Mouse (Mus musculus): ENCODE results near the gene Pepd. TPM values are rescaled to one million over a fixed set of nuclear protein-coding genes. Genes with fewer than 3 reads are reported as not detected.

The Pepd gene
- polyA plus RNA-seq, 1 experiment from 2014 or later = 48.8 TPM

DNA sequence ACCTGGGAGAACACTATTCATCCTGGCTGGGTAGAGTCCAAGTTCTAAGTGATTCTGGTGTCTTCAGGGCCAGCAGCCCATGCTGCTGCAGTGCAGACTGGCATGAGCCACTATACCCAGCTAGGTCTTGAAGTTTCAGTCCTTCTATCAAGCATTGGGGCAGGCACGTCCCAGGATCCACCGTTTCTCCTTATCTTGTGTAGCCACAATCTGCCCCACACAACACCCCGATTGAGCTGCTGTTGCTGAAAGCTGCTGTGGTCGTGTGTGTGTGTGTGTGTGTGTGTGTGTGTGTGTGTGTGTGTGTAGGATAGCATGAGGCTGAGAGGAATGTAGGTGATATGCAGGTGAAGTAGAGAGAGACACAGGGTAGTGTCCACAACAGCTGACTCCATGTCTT is 123.4 kb downstream of the Pepd start:
- Histone ChIP-seq H3K36me3 (ENCODE audit: control insufficient read depth, insufficient read depth, low read length) (peaks cover 27% of the 10 kb centered on the region), H3K27ac (replicated peaks in 1 of 2; ENCODE audit: control insufficient read depth in 1 of 2, insufficient read depth in 1 of 2, low read depth in 2 of 2, low read length in 2 of 2) (no peak overlapping the region; a peak in 1 of 4 replicates)
- no peak for ATAC-seq (ENCODE audit: insufficient number of reproducible peaks, insufficient read depth, low FRiP score, low read depth)

GRCm38 (mm10) chr7:35036266-35036731 is 124.1 kb downstream of the Pepd start:
- no peak overlapping the region for H3K27ac ChIP-seq (replicated peaks in 1 of 2; ENCODE audit: control insufficient read depth in 1 of 2, insufficient read depth in 1 of 2, low read depth in 2 of 2, low read length in 2 of 2)
- peaks cover 25% of the 10 kb centered on the region for H3K36me3 ChIP-seq (ENCODE audit: control insufficient read depth, insufficient read depth, low read length)
- no peaks in the 10 kb centered on the region for H3K9me3 ChIP-seq (ENCODE audit: control insufficient read depth, low read length)
- H3K4me3 ChIP-seq (ENCODE audit: control insufficient read depth in 1 of 2, insufficient read depth in 1 of 2, low read depth in 1 of 2, low read length in 2 of 2) = no peak overlapping the region
- no peak overlapping the region for H3K9ac ChIP-seq (ENCODE audit: low read length)
- 60% methylated on average over 5 of the region's 5 CpGs for WGBS
- H3K4me2 ChIP-seq (ENCODE audit: low read length) = no peak overlapping the region
- H3K27me3 ChIP-seq (ENCODE audit: control insufficient read depth, insufficient read depth, low read length) = no peaks in the 10 kb centered on the region
- H3K4me1 ChIP-seq (ENCODE audit: control insufficient read depth in 2 of 2, insufficient read depth in 2 of 2, low read length in 2 of 2) = peaks cover 9 to 17% of the 10 kb centered on the region in 2 experiments
- ATAC-seq (ENCODE audit: insufficient number of reproducible peaks, insufficient read depth, low FRiP score, low read depth) = no peak

More for the DNA sequence above, 123.4 kb downstream of the Pepd start:
- 54% methylated on average over 4 of the region's 4 CpGs for WGBS
- H3K4me2 ChIP-seq (ENCODE audit: low read length) = no peak overlapping the region
- H3K4me1 ChIP-seq (ENCODE audit: control insufficient read depth in 2 of 2, insufficient read depth in 2 of 2, low read length in 2 of 2) = peaks cover 9 to 17% of the 10 kb centered on the region in 2 experiments
- no peak overlapping the region for H3K4me3 ChIP-seq (ENCODE audit: control insufficient read depth in 1 of 2, insufficient read depth in 1 of 2, low read depth in 1 of 2, low read length in 2 of 2)
- no peaks in the 10 kb centered on the region for H3K27me3 ChIP-seq (ENCODE audit: control insufficient read depth, insufficient read depth, low read length)
- no peak overlapping the region for H3K9ac ChIP-seq (ENCODE audit: low read length)
- no peaks in the 10 kb centered on the region for H3K9me3 ChIP-seq (ENCODE audit: control insufficient read depth, low read length)

DNA sequence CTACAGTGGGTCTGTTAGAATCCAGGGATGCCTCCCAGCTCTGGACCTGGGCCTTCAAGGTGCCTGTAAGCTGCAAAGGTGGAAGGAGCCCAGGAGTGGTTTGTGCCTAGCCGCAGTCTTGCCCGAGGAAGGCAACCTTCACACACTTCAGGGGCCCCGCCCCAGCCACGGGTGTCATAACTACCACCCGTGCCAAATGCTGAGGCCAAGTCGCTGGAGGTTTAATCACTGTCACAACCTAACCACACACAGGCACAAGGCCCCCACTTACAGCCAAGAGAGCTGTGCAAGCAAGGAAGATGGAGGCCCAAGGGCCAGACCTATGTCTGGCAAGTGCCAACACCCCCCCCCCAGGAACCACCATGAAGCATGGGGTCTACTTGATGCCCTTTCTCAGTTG is 125.2 kb downstream of the Pepd start:
- peaks cover 16% of the 10 kb centered on the region for H3K36me3 ChIP-seq (ENCODE audit: control insufficient read depth, insufficient read depth, low read length)
- no peaks in the 10 kb centered on the region for H3K27me3 ChIP-seq (ENCODE audit: control insufficient read depth, insufficient read depth, low read length)
- H3K4me3 ChIP-seq (ENCODE audit: control insufficient read depth in 1 of 2, insufficient read depth in 1 of 2, low read depth in 1 of 2, low read length in 2 of 2) = no peak overlapping the region
- H3K9ac ChIP-seq (ENCODE audit: low read length) = no peak overlapping the region
- peaks cover 9 to 17% of the 10 kb centered on the region in 2 experiments for H3K4me1 ChIP-seq (ENCODE audit: control insufficient read depth in 2 of 2, insufficient read depth in 2 of 2, low read length in 2 of 2)
- WGBS = 92% methylated on average over 6 of the region's 6 CpGs
- H3K4me2 ChIP-seq (ENCODE audit: low read length) = no peak overlapping the region
- ATAC-seq (ENCODE audit: insufficient number of reproducible peaks, insufficient read depth, low FRiP score, low read depth) = no peak
- no peak overlapping the region for H3K27ac ChIP-seq (replicated peaks in 1 of 2; ENCODE audit: control insufficient read depth in 1 of 2, insufficient read depth in 1 of 2, low read depth in 2 of 2, low read length in 2 of 2)
- no peaks in the 10 kb centered on the region for H3K9me3 ChIP-seq (ENCODE audit: control insufficient read depth, low read length)

GRCm38 (mm10) chr7:35040176-35040972 is 128.2 kb downstream of the Pepd start:
- peaks cover 36% of the 10 kb centered on the region for H3K36me3 ChIP-seq (ENCODE audit: control insufficient read depth, insufficient read depth, low read length)
- H3K27ac ChIP-seq (replicated peaks in 1 of 2; ENCODE audit: control insufficient read depth in 1 of 2, insufficient read depth in 1 of 2, low read depth in 2 of 2, low read length in 2 of 2) = no peak overlapping the region
- H3K4me3 ChIP-seq (ENCODE audit: control insufficient read depth in 1 of 2, insufficient read depth in 1 of 2, low read depth in 1 of 2, low read length in 2 of 2) = no peak overlapping the region
- 88% methylated on average over 9 of the region's 9 CpGs for WGBS
- H3K4me1 ChIP-seq (ENCODE audit: control insufficient read depth in 2 of 2, insufficient read depth in 2 of 2, low read length in 2 of 2) = peaks cover 9 to 13% of the 10 kb centered on the region in 2 experiments
- no peak overlapping the region for H3K9ac ChIP-seq (ENCODE audit: low read length)
- no peaks in the 10 kb centered on the region for H3K9me3 ChIP-seq (ENCODE audit: control insufficient read depth, low read length)
- H3K4me2 ChIP-seq (ENCODE audit: low read length) = no peak overlapping the region
- ATAC-seq (ENCODE audit: insufficient number of reproducible peaks, insufficient read depth, low FRiP score, low read depth) = no peak
- H3K27me3 ChIP-seq (ENCODE audit: control insufficient read depth, insufficient read depth, low read length) = no peaks in the 10 kb centered on the region

- no peak overlapping the region for H3K4me2 ChIP-seq (ENCODE audit: low read length)
- no peak overlapping the region for H3K27ac ChIP-seq (replicated peaks in 1 of 2; ENCODE audit: control insufficient read depth in 1 of 2, insufficient read depth in 1 of 2, low read depth in 2 of 2, low read length in 2 of 2)
- no peak for ATAC-seq (ENCODE audit: insufficient number of reproducible peaks, insufficient read depth, low FRiP score, low read depth)
- H3K9ac ChIP-seq (ENCODE audit: low read length) = no peak overlapping the region
- WGBS = 81% methylated on average over 2 of the region's 2 CpGs
- H3K4me1 ChIP-seq (ENCODE audit: control insufficient read depth in 2 of 2, insufficient read depth in 2 of 2, low read length in 2 of 2) = peaks cover under 1 to 2% of the 10 kb centered on the region in 2 experiments; a peak in 2 of 4 replicates
- H3K27me3 ChIP-seq (ENCODE audit: control insufficient read depth, insufficient read depth, low read length) = no peaks in the 10 kb centered on the region
- H3K4me3 ChIP-seq (ENCODE audit: control insufficient read depth in 1 of 2, insufficient read depth in 1 of 2, low read depth in 1 of 2, low read length in 2 of 2) = no peak overlapping the region
- H3K9me3 ChIP-seq (ENCODE audit: control insufficient read depth, low read length) = no peaks in the 10 kb centered on the region
- H3K36me3 ChIP-seq (ENCODE audit: control insufficient read depth, insufficient read depth, low read length) = peaks cover 48% of the 10 kb centered on the region
These were observed 129.4 kb downstream of the Pepd start for GRCm38 (mm10) chr7:35041286-35042208.

GRCm38 (mm10) chr7:35042209-35042554 is 130.0 kb downstream of the Pepd start:
- Histone ChIP-seq H3K27ac (replicated peaks in 1 of 2; ENCODE audit: control insufficient read depth in 1 of 2, insufficient read depth in 1 of 2, low read depth in 2 of 2, low read length in 2 of 2) (no peak overlapping the region), H3K36me3 (ENCODE audit: control insufficient read depth, insufficient read depth, low read length) (peaks cover 54% of the 10 kb centered on the region), H3K4me3 (ENCODE audit: control insufficient read depth in 1 of 2, insufficient read depth in 1 of 2, low read depth in 1 of 2, low read length in 2 of 2) (no peak overlapping the region), H3K4me1 (ENCODE audit: control insufficient read depth in 2 of 2, insufficient read depth in 2 of 2, low read length in 2 of 2) (no peaks in the 10 kb centered on the region), H3K9me3 (ENCODE audit: control insufficient read depth, low read length) (no peaks in the 10 kb centered on the region), H3K9ac (ENCODE audit: low read length) (no peak overlapping the region), H3K27me3 (ENCODE audit: control insufficient read depth, insufficient read depth, low read length) (no peaks in the 10 kb centered on the region), H3K4me2 (ENCODE audit: low read length) (no peak overlapping the region)
- ATAC-seq (ENCODE audit: insufficient number of reproducible peaks, insufficient read depth, low FRiP score, low read depth) = no peak

GRCm38 (mm10) chr7:35042759-35043217 is 130.6 kb downstream of the Pepd start:
- no peaks in the 10 kb centered on the region for H3K27me3 ChIP-seq (ENCODE audit: control insufficient read depth, insufficient read depth, low read length)
- no peak overlapping the region for H3K4me3 ChIP-seq (ENCODE audit: control insufficient read depth in 1 of 2, insufficient read depth in 1 of 2, low read depth in 1 of 2, low read length in 2 of 2)
- no peaks in the 10 kb centered on the region for H3K9me3 ChIP-seq (ENCODE audit: control insufficient read depth, low read length)
- peaks cover 56% of the 10 kb centered on the region for H3K36me3 ChIP-seq (ENCODE audit: control insufficient read depth, insufficient read depth, low read length)
- ATAC-seq (ENCODE audit: insufficient number of reproducible peaks, insufficient read depth, low FRiP score, low read depth) = no peak
- H3K27ac ChIP-seq (replicated peaks in 1 of 2; ENCODE audit: control insufficient read depth in 1 of 2, insufficient read depth in 1 of 2, low read depth in 2 of 2, low read length in 2 of 2) = no peak overlapping the region
- H3K4me1 ChIP-seq (ENCODE audit: control insufficient read depth in 2 of 2, insufficient read depth in 2 of 2, low read length in 2 of 2) = no peaks in the 10 kb centered on the region
- no peak overlapping the region for H3K4me2 ChIP-seq (ENCODE audit: low read length)
- no peak overlapping the region for H3K9ac ChIP-seq (ENCODE audit: low read length)
- 84% methylated on average over 5 of the region's 5 CpGs for WGBS
